Mouse (Mus musculus) kidney, postnatal 0 days (tissue): ENCODE measurements around the gene Cdon. TPM values are rescaled to one million over a fixed set of nuclear protein-coding genes. Genes with fewer than 3 reads are reported as not detected.
A peak's percentile ranks its signal among the peaks of the same experiment; 100 is the strongest.

Experiments used
- ATAC-seq: fragments of 200-750 bp; cut with Nextera tagmentation; replicated peaks from 2 replicates; pipeline ENCODE4 v1.8.0; 2017; ENCODE audit warnings: low read depth, moderate number of reproducible peaks, moderate TSS enrichment, moderate library complexity; ENCODE audit not compliant: low FRiP score
- DNase-seq: peaks from one replicate; pipeline ENCODE4 v3.0.0-alpha.2; 2016; ENCODE audit warnings: low spot score
- H3K27ac ChIP-seq: fragments of 300-500 bp; sonication (generic); 2 replicates; pipeline ENCODE4 v1.5.1; 2014; ENCODE audit warnings: mild to moderate bottlenecking
- H3K27me3 ChIP-seq: fragments of 300-500 bp; sonication (generic); 2 replicates; pipeline ENCODE4 v1.6.1; 2014; ENCODE audit warnings: low read length, mixed read lengths; ENCODE audit not compliant: insufficient read depth
- H3K36me3 ChIP-seq: fragments of 300-500 bp; sonication (generic); 2 replicates; pipeline ENCODE4 v1.6.1; 2014; ENCODE audit warnings: low read length, mixed read lengths; ENCODE audit not compliant: insufficient read depth
- H3K4me1 ChIP-seq: fragments of 300-500 bp; sonication (generic); replicated peaks from 2 replicates; pipeline ENCODE4 v1.6.1; 2014; ENCODE audit warnings: antibody characterized with exemption, low read length, mixed read lengths; ENCODE audit not compliant: insufficient read depth
- H3K4me2 ChIP-seq: fragments of 300-500 bp; sonication (generic); 2 replicates; pipeline ENCODE4 v1.6.1; 2014; ENCODE audit warnings: mild to moderate bottlenecking, low read length, moderate library complexity, mixed read lengths
- H3K4me3 ChIP-seq: fragments of 300-500 bp; sonication (generic); replicated peaks from 2 replicates; pipeline ENCODE4 v1.5.1; 2014; ENCODE audit warnings: low read depth, low read length
- H3K9ac ChIP-seq: fragments of 300-500 bp; sonication (generic); 2 replicates; pipeline ENCODE4 v1.6.1; 2014; ENCODE audit warnings: low read depth, low read length
- H3K9me3 ChIP-seq: fragments of 300-500 bp; sonication (generic); replicated peaks from 2 replicates; pipeline ENCODE4 v1.6.1; 2016; ENCODE audit warnings: low read length, inconsistent platforms, mixed read lengths
- CTCF ChIP-seq: IDR thresholded peaks from 2 replicates; pipeline ENCODE4 v1.5.1; 2016; ENCODE audit warnings: antibody characterized with exemption, low read depth, mild to moderate bottlenecking, moderate library complexity
- WGBS: fragments of 180-500 bp; shearing (Covaris S2); extraction: QIAGEN DNeasy Blood & Tissue Kit; methylation state at CpG from one replicate; pipeline ENCODE4 v1.1.7; 2014; 5-methylcytosine and 5-hydroxymethylcytosine counted together
- polyA plus RNA-seq: library from polyadenylated mRNA; unstranded; fragments of >200 nt; fragmentation: Nextera tagmentation; extraction: Ambion mirVana; gene quantifications from 2 replicates; pipeline ENCODE4 v1.2.1, GENCODE M21; 2015

Gene Cdon
- polyA plus RNA-seq, 1 experiment from 2014 or later: 2.2 TPM

DNA sequence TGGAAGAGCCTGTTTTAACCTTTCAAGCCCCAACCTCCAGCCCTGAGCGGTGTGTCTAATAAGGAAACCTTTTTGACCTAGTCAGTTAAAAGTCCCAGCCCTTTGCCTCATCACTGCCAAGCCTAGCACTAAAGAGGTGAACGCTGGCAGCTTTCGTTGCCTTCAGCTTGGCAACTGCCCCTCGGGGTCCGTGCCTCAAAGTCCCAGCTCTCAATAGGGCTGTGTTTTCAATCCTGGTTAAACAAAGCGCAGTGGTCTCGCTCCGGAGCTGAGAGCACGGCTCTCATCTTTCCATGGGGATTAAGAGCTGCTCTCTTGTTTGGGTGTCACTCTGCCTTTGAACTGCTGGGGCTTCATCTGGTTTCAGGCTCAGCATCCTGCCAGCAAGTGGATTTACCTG lies 20.1 kb upstream of the Cdon start:
- DNase-seq: no peak
- no peak overlapping the region for H3K9ac ChIP-seq

DNA sequence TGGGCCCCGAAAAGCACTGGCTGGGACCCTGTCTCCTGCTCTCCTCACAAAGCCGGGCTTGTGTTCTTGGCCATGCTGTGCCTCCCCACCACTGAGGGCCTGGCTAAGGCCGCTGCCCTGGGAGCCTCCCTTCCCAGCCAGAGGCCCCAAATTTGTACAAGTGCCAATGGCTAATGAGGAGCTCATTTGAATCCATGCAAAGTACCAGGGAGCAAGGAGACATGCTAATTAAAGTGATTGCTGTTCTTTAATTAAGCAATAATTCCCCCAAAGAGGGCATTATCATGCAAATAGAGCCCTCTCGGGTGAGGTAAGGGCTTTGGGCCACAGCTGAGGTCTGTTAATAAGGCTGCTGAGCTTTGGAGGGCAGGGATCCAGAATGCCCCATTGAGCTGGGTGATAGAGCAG lies 18.3 kb upstream of the Cdon start:
- 0 out of 2 replicates have a peak, but pooled peaks cover 5% of the 10 kb centered on the region for H3K27me3 ChIP-seq
- 64% methylated on average over 4 of the region's 4 CpGs for WGBS

More for the DNA sequence above, 20.1 kb upstream of the Cdon start:
- H3K4me2 ChIP-seq: no peak overlapping the region
- no peaks in the 10 kb centered on the region; the same call in 1 of the 2 replicates for H3K4me1 ChIP-seq
- 14% methylated on average over 9 of the region's 9 CpGs for whole genome bisulfite sequencing
- no peak for TF ChIP-seq CTCF
- H3K36me3 ChIP-seq: no peaks in the 10 kb centered on the region
- no peak for ATAC-seq
- H3K9me3 ChIP-seq: no peaks in the 10 kb centered on the region
- no peak overlapping the region for H3K27ac ChIP-seq
- no peak overlapping the region for H3K4me3 ChIP-seq
- 0 out of 2 replicates have a peak, but pooled peaks cover 5% of the 10 kb centered on the region for H3K27me3 ChIP-seq

GRCm38 (mm10) chr9:35403490-35403889 lies 17.4 kb upstream of the Cdon start:
- H3K4me3 ChIP-seq: no peak overlapping the region
- 0 out of 2 replicates have a peak, but pooled peaks cover 5% of the 10 kb centered on the region for H3K27me3 ChIP-seq
- 70% methylated on average over 4 of the region's 4 CpGs for WGBS
- no peak overlapping the region for H3K27ac ChIP-seq
- no peaks in the 10 kb centered on the region; the same call in 1 of the 2 replicates for H3K4me1 ChIP-seq
- TF ChIP-seq CTCF: no peak
- DNase-seq (no peak), ATAC-seq (no peak)
- no peak overlapping the region for H3K9ac ChIP-seq
- H3K4me2 ChIP-seq: no peak overlapping the region
- H3K36me3 ChIP-seq: no peaks in the 10 kb centered on the region
- H3K9me3 ChIP-seq: no peaks in the 10 kb centered on the region

More for the DNA sequence above, 18.3 kb upstream of the Cdon start:
- Histone ChIP-seq H3K9me3 (no peaks in the 10 kb centered on the region), H3K4me2 (no peak overlapping the region), H3K4me1 (no peaks in the 10 kb centered on the region; the same call in 1 of the 2 replicates), H3K9ac (no peak overlapping the region), H3K4me3 (no peak overlapping the region), H3K36me3 (no peaks in the 10 kb centered on the region), H3K27ac (no peak overlapping the region)
- ATAC-seq (no peak), DNase-seq (no peak)
- TF ChIP-seq CTCF: no peak

GRCm38 (mm10) chr9:35405038-35405905 lies 15.7 kb upstream of the Cdon start:
- DNase-seq: peak; percentile 51
- WGBS: 12% methylated on average over 13 of the region's 13 CpGs
- Histone ChIP-seq H3K9ac (no peak overlapping the region), H3K36me3 (no peaks in the 10 kb centered on the region), H3K4me3 (no peak overlapping the region), H3K27me3 (0 out of 2 replicates have a peak, but pooled peaks cover 5% of the 10 kb centered on the region), H3K27ac (no peak overlapping the region), H3K4me1 (no peaks in the 10 kb centered on the region; the same call in 1 of the 2 replicates), H3K4me2 (peak overlapping the region; percentile 36), H3K9me3 (no peaks in the 10 kb centered on the region)
- peak; percentile 8; the same call in 1 of the 2 replicates for TF ChIP-seq CTCF
- no peak for ATAC-seq

GRCm38 (mm10) chr9:35411225-35411965 lies 9.5 kb upstream of the Cdon start:
- ATAC-seq (no peak), DNase-seq (no peak)
- Histone ChIP-seq H3K36me3 (no peaks in the 10 kb centered on the region), H3K9me3 (no peaks in the 10 kb centered on the region), H3K4me1 (no peaks in the 10 kb centered on the region; the same call in 1 of the 2 replicates), H3K4me3 (no peak overlapping the region), H3K27ac (no peak overlapping the region), H3K9ac (no peak overlapping the region), H3K27me3 (no peaks in the 10 kb centered on the region), H3K4me2 (no peak overlapping the region)
- 73% methylated on average over 11 of the region's 11 CpGs for WGBS
- no peak for TF ChIP-seq CTCF

GRCm38 (mm10) chr9:35411975-35412374 lies 9.0 kb upstream of the Cdon start:
- Histone ChIP-seq H3K4me1 (no peaks in the 10 kb centered on the region; the same call in 1 of the 2 replicates), H3K36me3 (no peaks in the 10 kb centered on the region), H3K27me3 (no peaks in the 10 kb centered on the region), H3K9me3 (no peaks in the 10 kb centered on the region), H3K4me3 (no peak overlapping the region), H3K4me2 (no peak overlapping the region), H3K27ac (no peak overlapping the region), H3K9ac (no peak overlapping the region)
- ATAC-seq: no peak
- no peak for DNase-seq
- 45% methylated on average over 7 of the region's 7 CpGs for WGBS
- TF ChIP-seq CTCF: no peak
